Mouse (Mus musculus): ENCODE data around the gene Rtn4r. TPM values are rescaled to one million over a fixed set of nuclear protein-coding genes. Genes with fewer than 3 reads are reported as not detected.

Rtn4r gene
- polyA plus RNA-seq (2012; rRNA removed) = 25.5 and 39.7 TPM in 2 replicates

DNA sequence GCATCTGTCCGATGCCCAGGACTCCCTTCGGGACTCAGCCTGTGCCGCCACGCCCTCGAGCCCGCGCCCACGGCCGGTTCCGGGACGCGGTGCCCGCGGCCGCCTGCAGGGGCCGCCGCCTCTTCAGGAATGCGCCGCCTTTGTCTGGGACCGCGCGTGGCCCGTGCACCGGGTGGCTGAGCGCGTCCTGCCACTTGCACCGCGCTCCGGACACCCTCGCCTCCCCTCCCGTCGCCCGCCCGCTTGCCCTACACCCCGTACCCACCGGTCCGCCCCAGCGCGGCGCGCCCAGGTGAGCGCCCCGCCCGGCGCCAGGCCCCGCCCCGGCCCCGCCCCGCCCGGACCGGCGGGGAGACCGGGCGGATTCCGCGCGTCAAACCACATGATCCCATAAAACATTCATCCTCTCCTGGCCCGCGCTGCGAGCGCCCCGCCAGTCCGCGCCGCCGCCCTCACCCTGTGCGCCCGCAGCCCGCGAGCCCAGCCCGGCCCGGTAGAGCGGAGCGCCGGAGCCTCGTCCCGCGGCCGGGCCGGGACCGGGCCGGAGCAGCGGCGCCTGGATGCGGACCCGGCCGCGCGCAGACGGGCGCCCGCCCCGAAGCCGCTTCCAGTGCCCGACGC lies at the start of gene Rtn4r:
Gene Rtn4r, plus strand, starts transcription at position 402 of the 621 bp plus-strand sequence.

Other genes with a start within 250 kb of the Rtn4r start
- 1.9 and 2.5 TPM in 2 replicates for gene Gm20518, start 236.0 kb upstream of the Rtn4r start, polyA plus RNA-seq (2012; rRNA removed)
- gene Tssk1, start 233.4 kb upstream of the Rtn4r start, polyA plus RNA-seq (2012; rRNA removed) = 0.02 and 0.10 TPM in 2 replicates
- 156 and 191 TPM in 2 replicates for gene Dgcr2, start 229.1 kb upstream of the Rtn4r start, polyA plus RNA-seq (2012; rRNA removed)
- not detected in 2 replicates for gene Tssk2, start 229.0 kb upstream of the Rtn4r start, polyA plus RNA-seq (2012; rRNA removed)
- 17.4 and 18.7 TPM in 2 replicates for gene Ess2, start 216.3 kb upstream of the Rtn4r start, polyA plus RNA-seq (2012; rRNA removed)
- gene Gsc2, start 212.6 kb upstream of the Rtn4r start, polyA plus RNA-seq (2012; rRNA removed) = not detected in 2 replicates
- 164 and 192 TPM in 2 replicates for gene Slc25a1, start 199.4 kb upstream of the Rtn4r start, polyA plus RNA-seq (2012; rRNA removed)
- gene Vpreb2, start 147.2 kb upstream of the Rtn4r start, polyA plus RNA-seq (2012; rRNA removed) = not detected in 2 replicates
- gene Dgcr6, start 74.8 kb upstream of the Rtn4r start, polyA plus RNA-seq (2012; rRNA removed) = 66.8 and 71.8 TPM in 2 replicates
- gene Prodh, start 37.4 kb upstream of the Rtn4r start, polyA plus RNA-seq (2012; rRNA removed) = 26.7 and 29.3 TPM in 2 replicates
- gene Ccdc188, start 90.2 kb downstream of the Rtn4r start, polyA plus RNA-seq (2012; rRNA removed) = not detected in 2 replicates
- gene Zdhhc8, start 107.5 kb downstream of the Rtn4r start, polyA plus RNA-seq (2012; rRNA removed) = 59.4 and 66.0 TPM in 2 replicates
- gene Trmt2a, start 121.0 kb downstream of the Rtn4r start, polyA plus RNA-seq (2012; rRNA removed) = 33.9 and 38.8 TPM in 2 replicates
- gene Ranbp1, start 121.1 kb downstream of the Rtn4r start, polyA plus RNA-seq (2012; rRNA removed) = 52.9 and 66.6 TPM in 2 replicates
- gene Gm49776, start 130.7 kb downstream of the Rtn4r start, polyA plus RNA-seq (2012; rRNA removed) = not detected in 2 replicates
- 18.1 and 18.2 TPM in 2 replicates for gene Dgcr8, start 161.6 kb downstream of the Rtn4r start, polyA plus RNA-seq (2012; rRNA removed)
- gene Tango2, start 220.5 kb downstream of the Rtn4r start, polyA plus RNA-seq (2012; rRNA removed) = 45.5 and 51.7 TPM in 2 replicates
- 20.2 and 20.5 TPM in 2 replicates for gene Arvcf, start 220.5 kb downstream of the Rtn4r start, polyA plus RNA-seq (2012; rRNA removed)